Mouse (Mus musculus): ENCODE measurements around the gene Slco1c1.

Slco1c1 gene
- long read RNA-seq, experiment 1: 0 reads
- long read RNA-seq, experiment 2: 0 reads

- intact Hi-C loops (cut with DNase I): no loop called here
Measured at GRCm38 (mm10) chr6:141523747-141524640, at the start of gene Slco1c1. Gene Slco1c1, plus strand, starts transcription at chr6:141524368.

GRCm38 (mm10) chr6:141474696-141475095 is 49.5 kb upstream of the Slco1c1 start:
- intact Hi-C loops (cut with DNase I): no loop called here

- intact Hi-C loops (cut with DNase I): loop anchor here (5.0 kb wide), 2 partner anchors 87 to 312 kb away; no protein-coding TSS in a partner anchor
Measured at GRCm38 (mm10) chr6:141485302-141486021, 38.7 kb upstream of the Slco1c1 start.

GRCm38 (mm10) chr6:141487266-141487665 is 36.9 kb upstream of the Slco1c1 start:
- intact Hi-C loops (cut with DNase I): loop anchor here (5.0 kb wide), 2 partner anchors 85 to 310 kb away; no protein-coding TSS in a partner anchor

DNA sequence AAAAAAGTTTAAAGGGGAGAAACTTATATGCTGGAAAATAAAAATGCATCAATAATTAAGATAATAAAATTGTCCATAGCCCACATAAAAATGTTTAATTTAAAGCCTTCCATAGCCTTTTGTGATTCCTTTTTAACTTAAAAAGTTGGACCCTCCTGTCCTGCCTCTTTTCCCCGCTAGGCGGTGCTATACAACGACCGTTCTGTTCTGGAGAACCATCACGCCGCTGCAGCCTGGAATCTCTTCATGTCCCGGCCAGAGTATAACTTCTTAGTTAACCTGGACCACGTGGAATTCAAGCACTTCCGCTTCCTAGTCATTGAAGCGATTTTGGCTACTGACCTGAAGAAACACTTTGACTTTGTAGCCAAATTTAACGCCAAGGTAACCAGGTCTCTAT is 35.5 kb upstream of the Slco1c1 start:
- intact Hi-C loops (cut with DNase I): loop anchor here (5.0 kb wide), 2 partner anchors 84 to 309 kb away; no protein-coding TSS in a partner anchor

- intact Hi-C loops (cut with DNase I): loop anchor here (5.0 kb wide), 1 partner anchor 82 kb away; no protein-coding TSS in a partner anchor
Measured at GRCm38 (mm10) chr6:141494909-141495308, 29.3 kb upstream of the Slco1c1 start.

DNA sequence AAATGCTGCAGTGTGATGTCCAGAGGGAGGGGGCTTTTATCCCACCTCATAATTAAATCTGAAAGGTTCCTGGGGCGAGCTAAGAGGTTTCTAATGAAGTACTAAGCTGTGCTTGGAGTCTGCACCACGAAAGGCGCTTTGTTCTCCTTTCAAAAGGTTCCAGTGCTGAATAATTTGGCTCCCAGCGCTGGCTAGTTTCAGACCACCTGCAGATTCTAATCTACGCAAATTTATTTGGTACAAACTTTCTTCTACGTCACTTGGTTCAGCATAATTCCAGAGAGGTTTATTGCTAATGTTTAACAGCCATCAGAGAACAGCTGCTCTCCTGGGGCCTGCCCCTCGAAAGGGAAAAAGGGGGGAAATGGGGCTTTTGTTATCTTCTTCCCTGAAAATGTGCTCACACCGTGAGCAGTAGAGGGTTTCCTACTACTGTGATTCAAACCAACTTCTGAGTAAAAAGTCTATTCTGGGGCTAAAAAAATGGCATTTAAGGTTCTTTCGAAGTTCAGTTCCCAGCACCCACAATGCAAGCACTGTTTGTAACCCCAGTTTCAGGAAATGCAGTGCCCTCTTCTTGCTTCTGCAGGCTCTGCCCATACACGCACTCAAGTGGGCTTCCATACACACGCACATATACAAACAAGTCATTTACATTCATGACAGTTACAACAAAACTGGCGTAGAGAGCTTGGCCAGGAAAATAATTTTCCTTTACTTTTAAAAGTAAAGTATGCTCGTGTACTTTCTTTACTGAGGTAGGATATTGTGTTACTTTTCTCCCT is 28.3 kb upstream of the Slco1c1 start:
- intact Hi-C loops (cut with DNase I): loop anchor here (5.0 kb wide), 1 partner anchor 81 kb away; no protein-coding TSS in a partner anchor

- intact Hi-C loops (cut with DNase I): loop anchor here (5.0 kb wide), 1 partner anchor 78 kb away; no protein-coding TSS in a partner anchor
Measured at GRCm38 (mm10) chr6:141499511-141499910, 24.7 kb upstream of the Slco1c1 start.

DNA sequence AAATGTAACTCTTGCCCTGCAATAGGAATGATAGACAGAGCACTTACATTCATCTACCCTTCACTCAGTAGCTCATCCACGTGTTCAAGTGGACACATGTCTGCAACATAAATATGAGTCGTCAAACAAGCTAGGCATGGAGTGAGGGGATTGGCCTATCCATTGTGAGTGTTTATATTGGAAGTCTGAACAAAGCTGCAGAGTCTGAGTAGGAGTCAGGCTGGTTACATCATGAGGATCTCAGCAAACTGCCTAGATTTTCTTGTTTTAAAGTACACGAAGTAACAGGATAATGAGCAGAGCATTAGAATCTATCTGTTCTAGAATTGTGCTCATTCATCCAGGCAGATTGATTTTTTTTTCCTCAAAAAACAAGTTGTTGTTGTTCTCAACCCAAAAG is 23.0 kb upstream of the Slco1c1 start:
- intact Hi-C loops (cut with DNase I): no loop called here

- intact Hi-C loops (cut with DNase I): no loop called here
Measured at GRCm38 (mm10) chr6:141522541-141522940, 1.6 kb upstream of the Slco1c1 start.

DNA sequence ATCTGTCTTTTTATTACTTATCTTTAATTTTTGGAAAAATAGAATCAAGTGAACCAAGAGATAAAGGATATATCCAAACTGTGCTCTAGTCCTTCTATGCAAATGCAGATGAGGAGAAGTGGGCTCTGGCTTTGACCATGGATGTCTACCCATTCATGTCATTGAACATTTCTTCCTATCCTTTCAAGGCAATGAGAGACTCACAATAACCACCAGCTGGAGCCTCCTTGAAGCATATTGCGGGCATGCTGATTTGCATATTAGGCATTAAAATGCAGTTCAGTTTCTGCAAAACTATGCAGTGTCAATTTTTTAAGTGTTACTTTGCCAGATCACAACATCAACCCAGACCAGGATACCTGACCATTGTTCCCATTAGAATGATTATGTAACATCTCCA is 1.6 kb downstream of the Slco1c1 start:
- intact Hi-C loops (cut with DNase I): no loop called here

DNA sequence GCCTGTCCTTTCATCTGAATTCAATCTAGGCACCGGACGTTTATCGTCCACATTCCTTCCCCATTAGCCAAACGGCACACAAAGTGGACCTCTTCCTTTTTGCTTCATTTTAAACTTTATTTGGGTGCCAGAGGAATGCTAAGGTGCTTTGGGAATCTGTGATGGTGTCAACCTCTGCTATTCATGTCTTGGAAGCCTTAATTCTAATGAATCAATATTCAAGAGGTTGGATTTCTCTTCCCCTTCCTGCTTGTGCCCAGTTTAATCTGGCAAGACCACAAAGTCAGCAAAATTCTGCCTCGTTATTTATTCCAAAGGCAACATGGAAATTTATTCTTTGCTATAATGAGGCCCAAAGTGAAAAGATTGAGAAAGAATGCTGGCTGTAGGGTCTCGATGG is 6.7 kb downstream of the Slco1c1 start:
- intact Hi-C loops (cut with DNase I): no loop called here

DNA sequence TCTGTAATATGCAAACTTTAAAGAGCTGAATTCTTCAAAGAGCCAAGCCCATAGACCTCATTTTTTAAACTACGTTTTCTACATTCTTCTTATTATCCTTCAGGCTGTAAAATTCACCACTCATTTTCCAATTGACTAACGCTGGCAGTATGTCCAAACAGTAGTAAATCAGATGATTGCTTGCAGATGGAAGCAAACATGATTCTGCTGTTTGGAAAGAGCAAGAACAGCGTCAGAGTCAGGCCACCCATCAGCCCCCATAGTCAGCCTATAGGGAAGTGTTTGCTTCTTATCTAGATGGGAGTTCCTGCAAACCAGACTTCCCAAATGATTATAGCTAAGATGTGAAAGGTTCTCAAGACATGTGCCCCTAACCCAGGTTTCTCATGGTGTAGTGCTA is 13.1 kb downstream of the Slco1c1 start:
- intact Hi-C loops (cut with DNase I): no loop called here

DNA sequence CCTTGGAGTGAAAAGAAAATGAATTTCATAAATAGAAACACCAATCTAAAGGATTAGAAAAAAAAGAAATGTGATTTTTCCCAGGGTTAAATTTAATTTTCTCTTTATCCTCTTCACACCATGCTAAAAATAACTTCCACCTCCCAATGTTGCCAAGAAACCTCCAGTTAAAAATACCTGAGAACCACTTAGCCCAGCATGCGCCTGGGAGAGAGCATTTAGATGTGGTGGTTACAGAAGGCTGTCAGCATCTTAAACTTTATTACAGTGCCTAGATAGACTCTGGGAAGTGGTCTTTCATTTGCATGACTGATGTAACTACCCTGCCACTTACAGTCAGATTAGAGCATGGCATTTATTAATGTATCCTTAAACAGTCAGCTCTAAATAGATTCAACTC is 17.0 kb downstream of the Slco1c1 start:
- intact Hi-C loops (cut with DNase I): no loop called here

DNA sequence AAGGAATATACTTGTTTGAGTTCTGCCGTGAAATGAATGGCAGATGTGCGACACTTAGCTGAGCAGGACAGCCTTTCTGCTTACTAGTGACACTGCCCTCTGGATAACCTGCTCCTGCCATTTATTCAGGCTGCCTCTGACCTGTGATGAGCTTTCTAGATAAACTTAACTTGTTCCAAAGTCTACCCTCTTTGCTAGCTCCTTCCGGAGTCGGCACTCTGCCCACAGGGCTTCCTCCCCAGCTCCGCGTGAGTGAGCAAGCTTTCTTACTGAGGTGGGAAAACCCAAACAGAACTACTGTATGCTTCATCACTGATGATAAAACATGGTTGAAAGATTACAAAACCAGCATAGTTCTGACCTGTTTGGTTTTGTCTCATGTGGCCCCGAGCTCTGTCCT is 19.2 kb downstream of the Slco1c1 start:
- intact Hi-C loops (cut with DNase I): no loop called here

DNA sequence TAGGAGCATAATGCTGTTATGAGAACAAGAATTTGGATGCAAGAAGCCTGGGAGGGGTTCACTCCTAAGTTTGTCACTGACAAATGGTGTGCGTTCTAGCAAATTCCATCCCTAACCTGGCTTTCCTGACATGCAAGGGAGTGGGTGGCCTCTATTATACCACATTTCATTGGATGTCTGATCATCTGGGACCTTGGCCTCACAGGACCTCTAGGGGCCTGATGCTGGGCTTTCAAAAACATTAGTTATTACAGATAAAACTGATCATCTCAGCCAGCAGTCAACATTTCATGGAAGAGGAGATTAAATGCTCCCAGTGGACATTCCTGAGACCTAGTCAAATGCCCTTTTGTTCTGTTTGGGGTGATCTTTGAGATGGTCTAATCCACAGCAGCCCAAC is 34.0 kb downstream of the Slco1c1 start:
- intact Hi-C loops (cut with DNase I): no loop called here

GRCm38 (mm10) chr6:141567366-141567765 is 43.2 kb downstream of the Slco1c1 start:
- intact Hi-C loops (cut with DNase I): no loop called here

- intact Hi-C loops (cut with DNase I): no loop called here
Measured at GRCm38 (mm10) chr6:141567852-141568558, 43.8 kb downstream of the Slco1c1 start.

DNA sequence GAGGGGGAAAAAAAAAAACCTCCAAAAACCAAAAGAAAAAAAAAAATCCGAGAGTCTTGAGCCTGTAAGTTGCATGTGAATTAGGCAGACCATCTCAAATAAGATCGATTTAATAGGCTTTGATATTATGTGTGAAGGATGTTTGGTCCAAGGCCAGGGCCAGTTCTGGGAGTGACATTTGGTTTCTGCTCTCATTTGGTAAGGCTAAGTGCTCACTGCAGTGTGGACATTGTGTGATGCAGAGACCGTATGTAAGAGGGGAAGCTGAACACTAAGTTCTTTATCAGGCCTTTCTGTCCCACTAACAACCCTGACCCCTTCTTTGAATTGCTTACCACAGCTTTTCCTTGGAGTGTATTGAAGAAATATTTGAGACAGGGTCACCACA is 44.4 kb downstream of the Slco1c1 start:
- intact Hi-C loops (cut with DNase I): no loop called here

- intact Hi-C loops (cut with DNase I): loop anchor here (5.0 kb wide), 1 partner anchor 79 kb away; no protein-coding TSS in a partner anchor
Measured at GRCm38 (mm10) chr6:141576646-141577200, 52.6 kb downstream of the Slco1c1 start.

All from adrenal gland (tissue).